Mouse (Mus musculus) CD4-positive naive resting alpha-beta T cell, adult 57 days (primary cell): ENCODE measurements around the gene Nfatc4. TPM values are rescaled to one million over a fixed set of nuclear protein-coding genes. Genes with fewer than 3 reads are reported as not detected.

Source experiments
- total RNA-seq: library from RNA; stranded (reverse); gene quantifications from one replicate; pipeline ENCODE4 v1.2.4, GENCODE M21; 2023

Gene Nfatc4
- not detected for total RNA-seq

GRCm38 (mm10) chr14:55822991-55823762, at the start of gene Nfatc4:
Nfatc4 (plus strand) TSS chr14:55823144.

GRCm38 (mm10) chr14:55783958-55784235, 39.0 kb upstream of the Nfatc4 start, which contains the start of gene Adcy4:
Adcy4 (minus strand) TSS chr14:55784095.

GRCm38 (mm10) chr14:55788256-55789050, 34.5 kb upstream of the Nfatc4 start, which contains the start of gene Ripk3:
Ripk3 (minus strand) TSS chr14:55788865.

GRCm38 (mm10) chr14:55853621-55854285, 30.8 kb downstream of the Nfatc4 start, which contains the start of gene Nynrin:
Nynrin (plus strand) TSS chr14:55854010.

Other genes starting within 250 kb of the Nfatc4 start
- not detected for gene Fitm1, start 247.5 kb upstream of the Nfatc4 start, total RNA-seq
- gene Psme1, start 245.0 kb upstream of the Nfatc4 start, total RNA-seq: 263 TPM
- 21.5 TPM for gene Emc9, start 237.8 kb upstream of the Nfatc4 start, total RNA-seq
- 386 TPM for gene Psme2, start 232.0 kb upstream of the Nfatc4 start, total RNA-seq
- 96.4 TPM for gene Rnf31, start 231.4 kb upstream of the Nfatc4 start, total RNA-seq
- gene Irf9, start 219.6 kb upstream of the Nfatc4 start, total RNA-seq: 94.6 TPM
- 0.44 TPM for gene Rec8, start 205.1 kb upstream of the Nfatc4 start, total RNA-seq
- gene Ipo4, start 187.2 kb upstream of the Nfatc4 start, total RNA-seq: 71.9 TPM
- gene Gm49378, start 185.2 kb upstream of the Nfatc4 start, total RNA-seq: 2.7 TPM
- 43.9 TPM for gene Tm9sf1, start 179.3 kb upstream of the Nfatc4 start, total RNA-seq
- 3.5 TPM for gene Tssk4, start 173.0 kb upstream of the Nfatc4 start, total RNA-seq
- 41.7 TPM for gene Mdp1, start 162.6 kb upstream of the Nfatc4 start, total RNA-seq
- gene Gmpr2, start 151.2 kb upstream of the Nfatc4 start, total RNA-seq: 16.2 TPM
- gene Nedd8, start 151.0 kb upstream of the Nfatc4 start, total RNA-seq: 153 TPM
- gene Tinf2, start 141.3 kb upstream of the Nfatc4 start, total RNA-seq: 111 TPM
- gene Tgm1, start 109.2 kb upstream of the Nfatc4 start, total RNA-seq: 2.0 TPM
- gene Rabggta, start 100.9 kb upstream of the Nfatc4 start, total RNA-seq: 84.5 TPM
- 18.6 TPM for gene Dhrs1, start 77.5 kb upstream of the Nfatc4 start, total RNA-seq
- gene Nop9, start 77.5 kb upstream of the Nfatc4 start, total RNA-seq: 22.2 TPM
- not detected for gene Cideb, start 64.7 kb upstream of the Nfatc4 start, total RNA-seq
- gene Ltb4r2, start 61.7 kb upstream of the Nfatc4 start, total RNA-seq: 0.21 TPM
- gene Ltb4r1, start 57.2 kb upstream of the Nfatc4 start, total RNA-seq: 0.41 TPM
- gene Adcy4, start 39.0 kb upstream of the Nfatc4 start, total RNA-seq: 0.27 TPM
- 67.6 TPM for gene Ripk3, start 34.3 kb upstream of the Nfatc4 start, total RNA-seq
- 1.0 TPM for gene Nynrin, start 30.9 kb downstream of the Nfatc4 start, total RNA-seq
- not detected for gene Cbln3, start 61.2 kb downstream of the Nfatc4 start, total RNA-seq
- 65.3 TPM for gene Khnyn, start 61.8 kb downstream of the Nfatc4 start, total RNA-seq
- gene Sdr39u1, start 77.1 kb downstream of the Nfatc4 start, total RNA-seq: 33.1 TPM
- gene Cma1, start 121.5 kb downstream of the Nfatc4 start, total RNA-seq: not detected
- gene Cma2, start 127.8 kb downstream of the Nfatc4 start, total RNA-seq: not detected
- gene Mcpt1, start 194.8 kb downstream of the Nfatc4 start, total RNA-seq: not detected
- gene Mcpt9, start 207.4 kb downstream of the Nfatc4 start, total RNA-seq: not detected
- gene Mcpt2, start 218.9 kb downstream of the Nfatc4 start, total RNA-seq: not detected
- not detected for gene Mcpt4, start 239.2 kb downstream of the Nfatc4 start, total RNA-seq